In genomic region chr10:39665071-39665502, GRCm38 (mm10) we compare ENCODE assay signal across 11 mouse cellular contexts. TPM values are rescaled to one million over a fixed set of nuclear protein-coding genes. Genes with fewer than 3 reads are reported as not detected.
DNase-seq lines count a peak whose midpoint lies in the region; ATAC-seq and TF ChIP-seq lines count a peak whose summit lies in the region.
"Had no signal": no experiment of that assay in that cellular context is flagged by ENCODE, and none has a peak within 500 bp of the region (broad histone marks: within the 10 kb centered on the region; RNA-seq: fewer than 3 reads in every experiment).

No protein-coding gene starts in this region.

- peaks cover 23% of the 10 kb centered on the region for H3K4me1 ChIP-seq in lung, embryonic 16.5 days (replicated peaks; ENCODE audit: control insufficient read depth, insufficient read depth, low read length)
- H3K4me1 ChIP-seq in embryonic facial prominence, embryonic 10.5 days, result peaks cover 49% of the 10 kb centered on the region
- peaks cover 14% of the 10 kb centered on the region for H3K4me1 ChIP-seq in neural tube, embryonic 14.5 days (ENCODE audit: control insufficient read depth, insufficient read depth, low read length)
- peaks cover 3% of the 10 kb centered on the region; the same call in 1 of the 2 replicates for H3K4me1 ChIP-seq in liver, embryonic 12.5 days

- no peaks in the 10 kb centered on the region for H3K36me3 ChIP-seq in lung, embryonic 16.5 days (ENCODE audit: control insufficient read depth, insufficient read depth, low read length)
- peaks cover 18% of the 10 kb centered on the region; the same call in 1 of the 2 replicates for H3K36me3 ChIP-seq in embryonic facial prominence, embryonic 10.5 days (replicated peaks)
- no peaks in the 10 kb centered on the region for H3K36me3 ChIP-seq in neural tube, embryonic 14.5 days (ENCODE audit: control insufficient read depth, insufficient read depth, low read length)
- no peaks in the 10 kb centered on the region for H3K36me3 ChIP-seq in liver, embryonic 12.5 days
- H3K36me3 ChIP-seq: embryonic facial prominence, embryonic 15.5 days had no signal

- no peaks in the 10 kb centered on the region for H3K27me3 ChIP-seq in lung, embryonic 16.5 days (ENCODE audit: control insufficient read depth, insufficient read depth, low read depth, low read length)
- H3K27me3 ChIP-seq in embryonic facial prominence, embryonic 10.5 days (replicated peaks; ENCODE audit: low read depth, poor library complexity, severe bottlenecking), result no peaks in the 10 kb centered on the region
- H3K27me3 ChIP-seq in neural tube, embryonic 14.5 days (ENCODE audit: control insufficient read depth, insufficient read depth, low read length), result no peaks in the 10 kb centered on the region
- H3K27me3 ChIP-seq in liver, embryonic 12.5 days (replicated peaks), result no peaks in the 10 kb centered on the region
- H3K27me3 ChIP-seq: embryonic facial prominence, embryonic 15.5 days had no signal

- H3K4me3 ChIP-seq in gastrocnemius, adult 2 months, result no peak overlapping the region
- no peak overlapping the region for H3K4me3 ChIP-seq in lung, embryonic 16.5 days (ENCODE audit: low read length)
- no peak overlapping the region for H3K4me3 ChIP-seq in embryonic facial prominence, embryonic 10.5 days
- H3K4me3 ChIP-seq in neural tube, embryonic 14.5 days (ENCODE audit: low read depth, low read length), result no peak overlapping the region
- no peak overlapping the region for H3K4me3 ChIP-seq in liver, embryonic 12.5 days
- H3K4me3 ChIP-seq: embryonic facial prominence, embryonic 15.5 days had no signal

- no peak for TF ChIP-seq CTCF in gastrocnemius, adult 2 months (IDR thresholded peaks at IDR 0.05)

- intact Hi-C loops in gastrocnemius, adult 2 months (cut with DNase I), result no loop called here
- intact Hi-C loops in gastrocnemius, postnatal 36 days (cut with DNase I), result no loop called here

- peak; percentile 69 for ATAC-seq in lung, embryonic 16.5 days (ENCODE audit: low read depth)
- ATAC-seq in neural tube, embryonic 14.5 days (ENCODE audit: low read depth), result peak; percentile 52; the same call in 1 of the 2 replicates
- no peak for ATAC-seq in liver, embryonic 12.5 days

- no peak overlapping the region for H3K4me2 ChIP-seq in lung, embryonic 16.5 days (ENCODE audit: low read depth, low read length)
- no peak overlapping the region for H3K4me2 ChIP-seq in neural tube, embryonic 14.5 days (ENCODE audit: low read depth, low read length)
- no peak overlapping the region for H3K4me2 ChIP-seq in liver, embryonic 12.5 days
- H3K4me2 ChIP-seq: embryonic facial prominence, embryonic 15.5 days had no signal

- 33% methylated on average over 4 of the region's 4 CpGs for WGBS in lung, embryonic 16.5 days
- 81% methylated on average over 4 of the region's 4 CpGs for WGBS in embryonic facial prominence, embryonic 10.5 days
- 51% methylated on average over 4 of the region's 4 CpGs for WGBS in neural tube, embryonic 14.5 days
- WGBS in liver, embryonic 12.5 days (ENCODE audit: insufficient replicate concordance), result 82% methylated on average over 4 of the region's 4 CpGs

- peak; percentile 69 for DNase-seq in gastrocnemius, adult 2 months
- DNase-seq in gastrocnemius, postnatal 36 days, result no peak
- no peak for DNase-seq in lung, postnatal 25 days (ENCODE audit: low spot score)
- no peak for DNase-seq in embryonic facial prominence, embryonic 10.5 days (ENCODE audit: low spot score)
- no peak for DNase-seq in left cerebral cortex, adult 11 months (ENCODE audit: low spot score)
- DNase-seq: right cerebral cortex, adult 18-20 months; thymus, adult 18-20 months had no signal

- no peak overlapping the region for H3K9ac ChIP-seq in lung, embryonic 16.5 days (ENCODE audit: low read length)
- H3K9ac ChIP-seq in neural tube, embryonic 14.5 days (replicated peaks; ENCODE audit: low read depth, low read length), result no peak overlapping the region
- H3K9ac ChIP-seq in liver, embryonic 12.5 days, result no peak overlapping the region
- H3K9ac ChIP-seq: embryonic facial prominence, embryonic 15.5 days had no signal

- peak overlapping the region; percentile 76 for H3K27ac ChIP-seq in gastrocnemius, adult 2 months
- no peak overlapping the region for H3K27ac ChIP-seq in lung, embryonic 16.5 days (ENCODE audit: low read length)
- peak overlapping the region; percentile 63; the same call in 1 of the 2 replicates for H3K27ac ChIP-seq in embryonic facial prominence, embryonic 10.5 days (replicated peaks)
- peak overlapping the region; percentile 60; the same call in 1 of the 2 replicates for H3K27ac ChIP-seq in neural tube, embryonic 14.5 days (ENCODE audit: low read depth, low read length)
- H3K27ac ChIP-seq in liver, embryonic 12.5 days, result no peak overlapping the region
- H3K27ac ChIP-seq: embryonic facial prominence, embryonic 15.5 days had no signal

- no peaks in the 10 kb centered on the region for H3K9me3 ChIP-seq in lung, embryonic 16.5 days (ENCODE audit: control insufficient read depth, low read length)
- no peaks in the 10 kb centered on the region for H3K9me3 ChIP-seq in embryonic facial prominence, embryonic 10.5 days
- no peaks in the 10 kb centered on the region for H3K9me3 ChIP-seq in neural tube, embryonic 14.5 days (ENCODE audit: control insufficient read depth, low read length)
- H3K9me3 ChIP-seq in liver, embryonic 12.5 days (replicated peaks), result no peaks in the 10 kb centered on the region
- H3K9me3 ChIP-seq: embryonic facial prominence, embryonic 15.5 days had no signal

RNA-seq across cellular contexts. Expression of gene Traf3ip2, which starts 52.4 kb away (rescaled TPM):
- 1 to 10 TPM; 5.5 to 9.0 TPM for total RNA-seq in gastrocnemius, adult 2 months (2021)
- total RNA-seq in gastrocnemius, postnatal 36 days (2021), result 1 to 10 TPM; 4.9 to 5.1 TPM
- 34.2 and 37.9 TPM in 2 replicates for polyA plus RNA-seq in lung, embryonic 16.5 days (2015; fragmentation: Nextera tagmentation; extraction: Ambion mirVana)
- 12.9 and 14.8 TPM in 2 replicates for polyA plus RNA-seq in embryonic facial prominence, embryonic 10.5 days (2016; fragmentation: Nextera tagmentation; extraction: Ambion mirVana)
- 5.7 and 6.1 TPM in 2 replicates for polyA plus RNA-seq in neural tube, embryonic 14.5 days (2014; fragmentation: Nextera tagmentation; extraction: Ambion mirVana)
- polyA plus RNA-seq in liver, embryonic 12.5 days (2016; fragmentation: Nextera tagmentation; extraction: Ambion mirVana), result 2.1 and 3.1 TPM in 2 replicates

Comparison
In these comparisons a context has a peak if more than half of its experiments do, and no peak if none do; other contexts are left out.
1. H3K27ac ChIP-seq: peak in gastrocnemius, adult 2 months (single experiment), embryonic facial prominence, embryonic 10.5 days (single experiment) and neural tube, embryonic 14.5 days (single experiment); none in lung, embryonic 16.5 days (single experiment) and liver, embryonic 12.5 days (single experiment).